Mouse (Mus musculus) frontal cortex, postnatal 36 days (tissue): ENCODE measurements around the gene Slc35b2.
A peak's percentile ranks its signal among the peaks of the same experiment; 100 is the strongest.

Source experiments
- DNase-seq, 2 experiments: peaks; one replicate each; pipeline ENCODE4 v3.0.0; 2022; ENCODE audit warnings: low spot score in 2 of 2

The Slc35b2 gene

GRCm38 (mm10) chr17:45563655-45564530 lies at the start of gene Slc35b2:
Gene Slc35b2, plus strand, starts transcription at chr17:45563874.
- peak; percentile 90 to 92 for DNase-seq

GRCm38 (mm10) chr17:45515204-45515726 lies 48.4 kb upstream of the Slc35b2 start:
- DNase-seq = no peak

- no peak for DNase-seq
These were observed 47.9 kb upstream of the Slc35b2 start for GRCm38 (mm10) chr17:45515806-45516205.

- peak; percentile 87 to 89 for DNase-seq
These were observed 47.2 kb upstream of the Slc35b2 start for GRCm38 (mm10) chr17:45516488-45516887.

- DNase-seq = no peak
These were observed 46.5 kb upstream of the Slc35b2 start for GRCm38 (mm10) chr17:45517135-45517534.

- DNase-seq = no peak
These were observed 46.0 kb upstream of the Slc35b2 start for GRCm38 (mm10) chr17:45517549-45518215.

GRCm38 (mm10) chr17:45518766-45519475 lies 44.8 kb upstream of the Slc35b2 start:
- no peak for DNase-seq

GRCm38 (mm10) chr17:45520136-45520535 lies 43.5 kb upstream of the Slc35b2 start:
- no peak for DNase-seq

GRCm38 (mm10) chr17:45523263-45523662 lies 40.4 kb upstream of the Slc35b2 start, which contains the start of gene Tcte1:
Gene Tcte1, plus strand, starts transcription at chr17:45523434.
- no peak for DNase-seq

- DNase-seq = no peak
These were observed 38.7 kb upstream of the Slc35b2 start for GRCm38 (mm10) chr17:45524961-45525360.

GRCm38 (mm10) chr17:45526571-45526970 lies 37.1 kb upstream of the Slc35b2 start:
- no peak for DNase-seq

- DNase-seq = peak; percentile 75 to 87
These were observed 33.3 kb upstream of the Slc35b2 start for GRCm38 (mm10) chr17:45530346-45530782.

- DNase-seq = no peak
These were observed 30.8 kb upstream of the Slc35b2 start for GRCm38 (mm10) chr17:45532896-45533295.

GRCm38 (mm10) chr17:45536264-45536663 lies 27.4 kb upstream of the Slc35b2 start:
- DNase-seq = no peak

- DNase-seq = no peak
These were observed 25.3 kb upstream of the Slc35b2 start for GRCm38 (mm10) chr17:45538394-45538793.

GRCm38 (mm10) chr17:45539664-45540063 lies 24.0 kb upstream of the Slc35b2 start:
- no peak for DNase-seq

GRCm38 (mm10) chr17:45542129-45542528 lies 21.5 kb upstream of the Slc35b2 start:
- DNase-seq = no peak

GRCm38 (mm10) chr17:45542705-45543104 lies 21.0 kb upstream of the Slc35b2 start:
- DNase-seq = no peak

- no peak for DNase-seq
These were observed 20.6 kb upstream of the Slc35b2 start for GRCm38 (mm10) chr17:45543115-45543514.

GRCm38 (mm10) chr17:45544001-45544872 lies 19.4 kb upstream of the Slc35b2 start:
- DNase-seq = no peak

- no peak for DNase-seq
These were observed 18.8 kb upstream of the Slc35b2 start for GRCm38 (mm10) chr17:45544873-45545277.
